Mouse (Mus musculus): ENCODE data around the gene Ptgr2.
"Not testable (repeated sequence)": the region's sequence is repeated elsewhere in the genome, so short reads cannot be mapped to it uniquely, and the experiment has no call there.

The Ptgr2 gene

DNA sequence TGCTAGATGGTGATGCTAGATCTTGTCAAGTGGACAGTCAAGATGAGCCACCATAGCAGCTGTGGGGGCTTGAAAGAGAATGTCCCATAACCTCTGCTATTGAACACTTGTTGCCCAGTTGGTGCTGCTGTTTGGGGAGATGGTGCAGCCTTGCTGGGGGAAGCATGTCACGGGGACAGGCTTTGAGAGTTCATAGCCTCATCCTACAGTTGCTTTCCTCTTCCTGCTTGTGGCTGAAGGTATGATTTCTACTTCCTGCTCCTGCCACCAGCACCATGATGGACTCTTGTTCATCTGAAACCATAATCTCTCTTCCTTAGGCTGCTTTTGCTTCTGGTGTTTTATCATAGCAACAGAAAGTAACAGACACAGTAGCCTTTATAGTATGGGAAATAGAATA, 19.5 kb downstream of the Ptgr2 start:
- in situ Hi-C loops (cut with MboI, MseI) = no loop called here

DNA sequence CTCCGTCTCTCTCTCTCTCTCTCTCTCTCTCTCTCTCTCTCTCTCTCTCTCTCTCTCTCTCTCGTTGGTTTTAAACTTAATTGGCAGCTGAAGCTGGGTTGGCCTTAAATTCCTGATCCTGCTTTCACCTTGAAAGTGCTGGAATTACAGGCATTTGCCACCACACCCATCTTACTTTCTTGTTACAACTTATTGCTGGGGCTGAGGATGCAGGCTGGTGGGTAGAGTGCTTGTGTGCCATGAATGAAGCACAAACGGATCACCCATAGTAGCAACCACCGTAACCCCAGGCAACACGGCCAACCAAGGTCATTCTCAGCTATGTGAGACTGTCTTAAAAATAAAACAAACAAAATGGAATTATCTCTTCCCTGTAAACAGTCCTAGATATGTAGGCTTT, 26.3 kb downstream of the Ptgr2 start:
- in situ Hi-C loops (cut with MboI, MseI) = no loop called here

DNA sequence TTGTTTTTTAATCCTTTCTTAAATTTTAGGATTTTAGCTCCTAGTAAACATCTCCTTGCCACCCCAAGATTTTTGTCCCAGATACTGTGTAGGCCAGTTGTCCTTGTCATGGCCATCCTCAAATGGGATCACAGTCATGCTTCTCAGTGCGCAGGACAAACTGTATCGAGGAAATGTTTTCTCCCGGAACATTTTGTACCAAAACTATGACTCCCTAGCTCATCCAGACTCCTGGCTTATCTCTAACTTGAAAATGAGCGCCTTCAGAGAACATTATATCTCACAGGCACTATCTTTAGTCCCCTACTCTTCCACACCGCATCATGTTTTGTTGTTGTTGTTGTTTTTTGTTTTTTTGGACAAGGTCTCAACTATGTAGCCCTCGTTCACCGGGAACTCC, 31.0 kb downstream of the Ptgr2 start:
- in situ Hi-C loops (cut with MboI, MseI) = no loop called here

- in situ Hi-C loops (cut with MboI, MseI) = no loop called here
Measured at GRCm38 (mm10) chr12:84316721-84317621, 31.9 kb downstream of the Ptgr2 start, which contains the start of gene Zfp410. TSS of gene Zfp410 (plus strand) at chr12:84316852.

DNA sequence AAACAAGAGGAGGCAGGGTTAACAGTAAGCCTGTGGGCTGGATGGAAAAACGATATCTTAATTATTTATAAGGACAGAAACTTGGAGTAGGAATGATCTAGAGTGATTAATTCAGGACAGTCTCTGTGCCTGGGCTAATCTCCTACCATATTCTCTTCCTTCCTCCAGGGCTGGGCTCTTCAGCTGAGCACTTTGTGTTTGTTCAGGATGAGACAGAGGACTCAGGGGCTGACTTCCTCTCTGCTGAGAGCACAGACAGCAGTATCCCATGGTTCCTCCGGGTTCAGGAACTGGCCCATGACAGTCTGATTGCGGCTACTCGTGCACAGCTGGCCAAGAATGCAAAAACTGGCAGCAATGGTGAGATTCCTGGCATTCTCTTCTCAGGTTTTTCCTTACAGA, 42.1 kb downstream of the Ptgr2 start:
- in situ Hi-C loops (cut with MboI, MseI) = no loop called here

GRCm38 (mm10) chr12:84336963-84337625, 52.1 kb downstream of the Ptgr2 start:
- in situ Hi-C loops (cut with MboI, MseI) = no loop called here

DNA sequence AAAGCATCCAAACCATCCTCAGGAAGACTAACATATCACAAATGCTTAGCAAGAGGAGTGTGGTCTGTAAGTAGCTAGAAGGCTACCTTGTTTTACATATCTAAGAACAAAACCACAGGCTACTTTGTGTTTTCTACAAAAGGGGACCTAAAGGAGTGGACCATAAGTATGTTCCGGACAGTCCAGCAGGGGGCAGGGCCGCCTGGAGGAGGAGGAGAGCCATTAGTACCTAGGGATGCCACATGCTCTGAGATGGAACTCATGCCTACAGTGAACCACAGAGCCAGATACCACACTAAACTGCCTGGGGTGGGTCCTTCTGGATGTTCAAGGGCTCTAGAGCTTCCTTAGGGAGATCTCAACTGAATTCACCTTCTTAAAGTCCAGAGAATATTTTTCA, 62.2 kb downstream of the Ptgr2 start:
- in situ Hi-C loops (cut with MboI, MseI) = no loop called here

GRCm38 (mm10) chr12:84358699-84359098, 73.7 kb downstream of the Ptgr2 start:
- in situ Hi-C loops (cut with MboI, MseI) = not testable (repeated sequence)

GRCm38 (mm10) chr12:84361555-84362489, 76.8 kb downstream of the Ptgr2 start, which contains the start of the genes Coq6 and Fam161b:
TSS of gene Coq6 (plus strand) at chr12:84361657.
TSS of gene Fam161b (minus strand) at chr12:84361833.
- in situ Hi-C loops (cut with MboI, MseI) = no loop called here

DNA sequence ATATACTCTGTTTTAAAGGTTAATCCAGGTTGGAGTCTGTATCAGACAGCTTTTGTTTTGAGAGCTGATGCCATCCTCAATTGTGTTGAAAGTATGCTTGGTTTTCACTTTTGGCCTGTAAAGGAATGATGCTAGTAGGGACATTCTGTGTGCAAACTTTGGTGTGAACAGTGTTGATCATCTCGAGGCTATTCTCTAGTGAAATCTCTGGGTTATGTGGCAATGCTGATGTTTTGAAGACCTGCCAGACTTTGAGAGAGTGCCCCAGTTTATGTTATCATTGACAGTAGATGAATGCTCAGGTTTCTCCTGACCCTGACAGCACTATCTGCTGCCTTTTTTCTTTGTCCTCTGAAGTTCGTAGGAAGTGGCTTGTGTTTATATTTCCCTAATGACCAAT, 77.8 kb downstream of the Ptgr2 start:
- in situ Hi-C loops (cut with MboI, MseI) = no loop called here

GRCm38 (mm10) chr12:84364291-84364690, 79.3 kb downstream of the Ptgr2 start:
- in situ Hi-C loops (cut with MboI, MseI) = no loop called here

- in situ Hi-C loops (cut with MboI, MseI) = no loop called here
Measured at GRCm38 (mm10) chr12:84365137-84365536, 80.1 kb downstream of the Ptgr2 start.
